Mouse (Mus musculus): ENCODE results near the gene Disp2. TPM values are rescaled to one million over a fixed set of nuclear protein-coding genes. Genes with fewer than 3 reads are reported as not detected.
A peak's percentile ranks its signal among the peaks of the same experiment; 100 is the strongest.

The Disp2 gene
- total RNA-seq, 4 experiments from 2014 or later = 0.09 to 0.14 (median 0.09) TPM; not detected in 1

DNA sequence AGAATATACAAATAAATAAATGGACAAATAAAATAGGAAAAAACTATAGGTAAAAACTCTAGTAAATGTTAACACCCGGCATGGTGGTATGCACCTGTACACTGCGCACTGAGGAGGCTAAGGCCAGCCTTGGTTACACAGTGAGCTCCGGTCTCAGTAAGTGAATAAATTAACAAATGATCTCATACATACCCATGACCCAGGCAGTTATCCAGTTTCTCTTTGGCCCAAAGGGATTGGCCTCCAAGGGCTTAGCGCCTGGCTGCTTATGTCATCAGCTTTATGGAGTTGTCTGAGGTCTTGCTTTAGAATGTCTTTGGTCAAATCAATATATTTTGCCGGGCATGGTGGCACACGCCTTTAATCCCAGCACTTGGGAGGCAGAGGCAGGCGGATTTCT is 4.1 kb downstream of the Disp2 start:
- no peak for DNase-seq (ENCODE audit: low spot score)

GRCm38 (mm10) chr2:118786525-118786924 is 7.0 kb downstream of the Disp2 start:
- DNase-seq (ENCODE audit: low spot score) = no peak

DNA sequence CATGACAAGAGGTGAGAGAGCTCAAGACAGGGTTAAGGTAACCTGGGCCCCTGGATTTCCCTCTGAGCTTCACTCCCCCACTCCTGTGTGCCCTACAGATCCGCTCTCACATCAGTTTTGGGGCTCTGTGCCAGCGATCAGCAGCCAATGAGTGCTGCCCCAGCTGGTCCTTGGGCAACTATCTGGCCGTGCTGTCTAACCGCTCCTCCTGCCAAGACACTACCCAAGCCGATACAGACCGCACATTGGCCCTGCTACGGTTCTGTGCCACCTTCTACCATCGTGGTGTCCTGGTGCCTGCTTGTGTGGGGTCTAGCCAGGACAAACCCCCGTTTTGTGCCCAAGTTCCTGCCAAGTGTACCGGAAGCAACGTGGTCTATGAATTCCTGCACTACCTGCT is 10.0 kb downstream of the Disp2 start:
- DNase-seq (ENCODE audit: low spot score) = no peak

- no peak for DNase-seq (ENCODE audit: low spot score)
Observed at GRCm38 (mm10) chr2:118790221-118790550, 10.7 kb downstream of the Disp2 start.

- DNase-seq (ENCODE audit: low spot score) = peak; percentile 46
Observed at GRCm38 (mm10) chr2:118790551-118791525, 11.3 kb downstream of the Disp2 start.

DNA sequence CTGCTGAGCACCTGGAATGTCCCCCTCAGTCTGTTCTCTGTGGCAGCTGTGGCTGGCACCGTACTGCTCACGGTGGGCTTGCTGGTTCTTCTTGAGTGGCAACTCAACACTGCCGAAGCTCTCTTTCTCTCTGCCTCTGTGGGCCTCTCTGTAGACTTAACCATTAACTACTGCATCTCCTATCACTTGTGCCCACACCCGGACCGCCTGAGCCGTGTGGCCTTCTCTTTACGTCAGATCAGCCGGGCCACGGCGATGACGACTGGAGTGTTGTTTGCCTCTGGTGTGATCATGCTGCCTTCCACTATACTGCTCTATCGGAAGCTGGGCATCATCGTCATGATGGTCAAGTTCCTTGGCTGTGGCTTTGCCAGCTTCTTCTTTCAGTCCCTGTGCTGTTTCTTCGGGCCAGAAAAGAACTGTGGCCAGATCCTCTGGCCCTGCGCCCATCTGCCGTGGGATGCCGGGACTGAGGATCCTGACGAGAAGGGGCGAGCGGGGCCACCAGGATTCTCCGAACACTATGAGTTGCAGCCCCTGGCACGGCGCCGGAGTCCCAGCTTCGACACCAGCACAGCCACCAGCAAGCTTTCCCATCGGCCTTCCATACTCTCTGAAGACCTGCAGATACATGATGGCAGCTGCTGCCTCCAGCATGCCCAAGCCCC is 12.2 kb downstream of the Disp2 start:
- no peak for DNase-seq (ENCODE audit: low spot score)

DNA sequence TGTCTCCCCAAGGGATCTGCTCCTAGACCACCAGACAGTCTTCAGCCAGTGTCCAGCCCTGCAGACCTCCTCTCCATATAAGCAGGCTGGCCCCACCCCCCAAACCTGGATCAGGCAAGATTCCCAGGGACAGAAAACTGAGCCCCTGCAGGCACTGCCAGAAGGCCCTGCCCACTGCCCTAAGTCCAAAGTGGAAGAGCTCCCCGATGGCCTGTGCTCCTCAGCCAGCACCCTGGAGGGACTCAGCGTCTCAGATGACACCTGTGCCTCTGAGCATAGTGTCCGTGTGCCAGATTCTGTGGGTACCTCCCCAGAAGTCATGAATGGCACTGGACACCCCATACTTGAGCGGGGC is 12.7 kb downstream of the Disp2 start:
- no peak for DNase-seq (ENCODE audit: low spot score)

DNA sequence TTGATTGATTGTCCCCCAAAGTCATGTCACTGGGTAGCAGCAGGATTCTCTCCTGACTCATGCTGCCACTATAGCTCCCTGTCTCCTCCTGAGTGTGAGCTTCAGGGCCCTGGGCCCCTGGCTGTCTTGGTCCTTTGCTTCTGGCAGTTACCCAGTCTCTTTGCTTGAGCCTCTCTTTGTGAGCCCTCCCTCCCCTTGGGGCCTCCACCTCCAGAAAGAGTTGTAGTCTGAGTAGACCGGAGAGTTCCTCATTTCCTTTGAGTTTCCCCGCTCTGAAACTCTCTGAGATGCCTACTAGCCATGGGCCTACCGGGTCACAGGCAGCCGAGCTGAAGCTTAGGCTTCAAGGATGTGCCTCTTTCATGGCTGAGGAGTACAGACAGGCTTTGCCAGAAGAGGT is 14.1 kb downstream of the Disp2 start:
- no peak for DNase-seq (ENCODE audit: low spot score)

DNA sequence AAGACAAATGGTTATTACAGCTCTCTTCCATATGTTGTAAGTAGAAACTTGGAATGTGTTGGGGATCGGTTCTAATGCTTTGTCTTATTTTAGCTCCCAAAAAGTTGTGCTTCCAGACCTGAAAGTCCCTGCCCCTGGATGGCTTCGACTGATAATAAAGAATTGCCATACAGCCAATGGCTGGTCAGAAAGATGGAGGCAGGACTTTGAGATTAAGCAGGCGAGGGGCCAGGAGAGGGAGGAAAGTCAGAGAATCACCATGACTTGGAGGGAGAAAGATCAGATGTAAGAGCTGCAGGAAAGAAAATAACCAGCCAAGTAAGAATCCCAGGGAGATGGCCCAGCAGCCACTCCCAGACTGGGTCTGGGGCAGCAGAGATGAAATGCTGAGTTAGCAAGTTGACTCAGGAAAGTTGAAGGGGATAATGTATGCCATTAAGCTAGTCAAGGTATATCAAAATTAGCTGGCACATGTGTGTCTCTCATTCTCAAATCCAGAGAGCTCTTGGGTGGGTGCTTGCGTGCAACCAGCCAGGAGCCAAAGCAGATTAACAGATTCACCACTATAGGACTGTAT is 23.1 kb downstream of the Disp2 start:
- no peak for DNase-seq (ENCODE audit: low spot score)

GRCm38 (mm10) chr2:118804474-118804873 is 25.0 kb downstream of the Disp2 start:
- DNase-seq (ENCODE audit: low spot score) = no peak

DNA sequence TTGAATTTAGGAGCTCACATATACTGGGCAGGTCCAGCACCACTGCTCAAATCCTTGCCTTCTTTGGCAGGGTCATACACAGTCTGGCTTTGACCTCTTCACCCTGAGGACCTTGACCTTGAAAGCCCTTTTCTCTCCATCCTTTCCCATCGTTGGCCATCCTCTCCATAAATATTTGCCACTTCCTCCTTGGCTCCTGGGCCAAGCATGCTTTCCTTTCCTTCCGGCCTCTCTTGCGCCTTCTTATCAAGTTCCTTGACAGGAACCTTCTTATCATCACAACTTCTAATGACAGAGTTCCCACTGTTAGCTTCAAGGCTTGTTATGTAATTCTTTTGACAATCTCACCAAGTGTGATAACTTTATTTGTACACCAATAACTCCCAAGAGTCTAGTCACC is 25.6 kb downstream of the Disp2 start:
- no peak for DNase-seq (ENCODE audit: low spot score)

DNA sequence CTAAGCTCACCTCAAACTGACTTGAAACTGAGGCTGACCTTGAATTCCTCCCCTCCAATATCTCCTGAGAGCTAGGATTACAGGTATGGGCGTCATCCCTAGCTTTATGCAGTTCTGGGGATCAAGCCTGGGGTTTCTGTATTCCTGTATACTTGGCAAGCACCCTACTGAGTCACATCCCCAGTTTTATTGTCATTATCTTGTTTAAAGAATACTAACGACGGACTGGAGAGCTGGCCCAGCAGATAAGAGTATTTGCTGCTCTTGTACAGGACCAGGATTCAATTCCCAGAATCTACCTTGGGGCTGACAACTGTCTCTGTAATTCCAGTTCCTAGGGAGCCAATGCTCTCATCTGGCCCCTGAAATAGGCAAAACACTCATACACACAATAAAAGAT is 26.2 kb downstream of the Disp2 start:
- no peak for DNase-seq (ENCODE audit: low spot score)

- peak; percentile 63 for DNase-seq (ENCODE audit: low spot score)
Observed at GRCm38 (mm10) chr2:118806860-118807259, 27.3 kb downstream of the Disp2 start.

DNA sequence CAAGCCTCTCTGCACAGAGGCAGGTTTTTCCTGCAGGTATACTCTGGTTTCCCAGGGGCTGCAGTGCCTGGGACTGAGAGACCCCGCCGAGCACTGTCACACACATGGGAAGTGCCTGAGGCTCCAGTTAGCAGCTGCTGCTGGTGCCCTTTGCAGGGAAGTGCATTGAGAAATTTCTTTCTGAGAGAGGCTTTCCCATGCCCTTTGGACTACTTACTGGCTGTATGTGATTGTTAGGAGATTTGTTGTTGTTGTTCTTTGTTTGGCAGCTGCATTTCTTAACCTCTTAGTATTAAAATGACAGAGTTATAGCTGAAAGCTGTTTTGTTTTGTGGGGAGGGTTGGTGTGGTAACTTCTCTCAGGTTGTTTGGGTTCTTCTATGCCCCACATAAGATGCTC is 31.3 kb downstream of the Disp2 start:
- no peak for DNase-seq (ENCODE audit: low spot score)

DNA sequence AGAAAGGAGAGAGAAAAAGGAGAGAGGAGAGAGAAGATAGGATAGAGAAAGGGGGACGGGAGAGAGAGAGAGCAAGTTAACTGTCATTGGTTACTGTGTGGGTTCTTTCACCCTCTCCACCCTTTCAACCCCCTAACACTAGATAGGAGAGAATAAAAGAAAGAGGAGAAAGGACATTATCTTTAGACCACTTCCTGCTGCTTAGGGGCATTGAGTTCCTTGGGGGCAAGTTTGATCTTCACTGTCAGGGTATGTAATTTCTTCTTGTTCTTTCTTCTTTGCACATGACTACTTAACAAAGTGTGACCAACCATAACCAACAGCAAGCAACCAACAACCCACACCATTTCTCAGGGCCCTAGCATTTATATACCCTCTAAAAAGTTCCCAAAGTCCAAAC is 33.2 kb downstream of the Disp2 start:
- no peak for DNase-seq (ENCODE audit: low spot score)

DNA sequence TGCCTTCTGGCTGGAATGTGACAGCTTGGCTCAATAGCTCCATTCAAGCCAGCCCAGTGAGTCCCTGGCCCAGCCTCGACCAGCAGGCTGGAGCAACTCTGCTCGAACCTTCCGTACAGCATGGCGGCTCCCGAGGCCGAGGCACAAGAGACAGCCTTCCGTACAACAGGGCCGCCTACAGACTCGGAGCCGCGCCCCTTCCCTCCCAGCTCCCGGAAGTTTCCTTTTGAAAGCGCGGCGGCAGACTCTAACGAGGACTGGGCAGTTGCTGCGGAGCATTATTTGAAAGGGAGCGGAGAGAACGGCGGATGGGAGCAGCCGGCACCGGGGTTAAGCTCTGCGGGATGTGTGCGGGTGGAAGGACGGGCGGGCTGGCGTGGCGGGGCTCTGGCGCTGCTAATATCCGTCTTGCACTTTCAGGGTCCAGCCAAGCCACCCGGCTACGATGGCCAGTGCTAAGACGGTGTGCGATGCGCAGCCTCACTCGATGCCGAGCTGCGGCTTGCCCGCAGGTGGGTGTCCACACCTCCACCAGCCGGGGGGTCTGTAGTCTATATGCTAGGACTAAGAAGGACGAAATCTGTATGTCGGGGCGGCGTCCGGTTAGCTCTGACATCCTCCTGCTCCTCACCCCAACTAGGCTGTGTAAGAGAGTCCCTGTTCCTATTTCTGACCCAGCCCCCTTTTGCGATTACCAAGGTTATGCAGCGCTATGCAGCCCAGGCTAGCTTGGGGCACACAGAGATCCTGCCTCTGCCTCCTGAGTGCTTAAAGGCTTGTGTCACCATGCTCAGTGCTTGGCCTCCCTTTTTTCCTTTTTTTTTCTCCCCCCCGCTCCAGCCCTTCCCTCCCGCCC is 34.7 kb downstream of the Disp2 start, which contains the start of gene Knstrn:
TSS of gene Knstrn (plus strand) at position 23 of the 856 bp plus-strand sequence.
- DNase-seq (ENCODE audit: low spot score) = peak; percentile 89

GRCm38 (mm10) chr2:118822800-118823199 is 43.3 kb downstream of the Disp2 start:
- DNase-seq (ENCODE audit: low spot score) = no peak

- no peak for DNase-seq (ENCODE audit: low spot score)
Observed at GRCm38 (mm10) chr2:118824396-118824795, 44.9 kb downstream of the Disp2 start.

GRCm38 (mm10) chr2:118829096-118829495 is 49.6 kb downstream of the Disp2 start:
- DNase-seq (ENCODE audit: low spot score) = no peak

DNA sequence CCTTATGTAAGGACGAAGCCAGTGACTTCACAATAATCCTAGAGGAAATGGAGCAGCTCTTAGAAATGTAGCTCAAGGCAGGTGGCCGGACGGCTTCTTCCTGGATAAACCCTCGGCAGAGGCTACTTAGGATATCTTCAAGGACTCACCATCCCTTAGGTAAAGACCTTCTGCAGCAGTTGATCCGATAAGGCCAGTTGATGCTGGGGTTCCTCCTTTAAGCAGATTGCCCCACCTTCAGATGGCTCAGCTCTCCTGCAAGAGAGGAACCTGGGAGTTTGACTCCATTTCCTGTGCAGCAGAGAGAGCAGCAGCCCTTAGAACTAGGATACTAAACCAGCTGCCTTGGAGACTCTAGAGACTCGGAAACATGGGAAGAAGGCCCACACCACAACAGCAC is 54.5 kb downstream of the Disp2 start:
- DNase-seq (ENCODE audit: low spot score) = no peak

DNA sequence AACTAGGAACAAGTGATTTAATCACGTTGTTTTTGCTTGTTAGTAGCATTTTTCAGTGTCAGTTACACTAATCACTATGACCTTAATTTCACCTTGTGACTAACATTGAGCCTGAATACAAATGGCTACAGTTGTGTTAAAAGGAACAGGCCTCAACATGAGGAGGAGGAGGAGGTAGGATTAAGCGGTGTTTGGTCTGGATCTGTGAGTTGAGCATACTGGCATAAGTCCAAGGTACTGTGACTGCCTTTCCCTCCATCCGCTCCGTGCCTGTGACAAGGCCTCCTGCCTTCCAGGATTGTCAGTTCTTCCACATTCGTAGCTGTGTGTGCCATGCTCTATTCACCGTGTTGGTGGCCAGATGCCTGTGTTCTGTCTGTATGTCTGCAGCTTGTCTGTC is 55.6 kb downstream of the Disp2 start:
- DNase-seq (ENCODE audit: low spot score) = no peak

- no peak for DNase-seq (ENCODE audit: low spot score)
Observed at GRCm38 (mm10) chr2:118838330-118838729, 58.8 kb downstream of the Disp2 start.

Data from heart, adult 8-10 months (tissue).